Mouse (Mus musculus) cerebellum, adult 8-10 months (tissue): ENCODE results near the gene Rbm28.

ENCODE experiments used
- DNase-seq: peaks from one replicate; pipeline ENCODE4 v3.0.0; 2022

The Rbm28 gene

GRCm38 (mm10) chr6:29143608-29144007 is 21.2 kb downstream of the Rbm28 start:
- DNase-seq: peak; percentile 62

- DNase-seq: no peak
These were observed 27.4 kb downstream of the Rbm28 start for GRCm38 (mm10) chr6:29137441-29137840.

- no peak for DNase-seq
These were observed 31.7 kb downstream of the Rbm28 start for GRCm38 (mm10) chr6:29133100-29133499.

GRCm38 (mm10) chr6:29126878-29127426 is 37.9 kb downstream of the Rbm28 start:
- no peak for DNase-seq

GRCm38 (mm10) chr6:29119990-29120389 is 44.8 kb downstream of the Rbm28 start:
- peak; percentile 5 for DNase-seq

- DNase-seq: no peak
These were observed 45.8 kb downstream of the Rbm28 start for GRCm38 (mm10) chr6:29118963-29119362.

- no peak for DNase-seq
These were observed 46.6 kb downstream of the Rbm28 start for GRCm38 (mm10) chr6:29118231-29118630.

- no peak for DNase-seq
These were observed 47.2 kb downstream of the Rbm28 start for GRCm38 (mm10) chr6:29117417-29118104.

GRCm38 (mm10) chr6:29115756-29116155 is 49.0 kb downstream of the Rbm28 start:
- DNase-seq: no peak

GRCm38 (mm10) chr6:29111501-29111900 is 53.3 kb downstream of the Rbm28 start:
- DNase-seq: no peak

- no peak for DNase-seq
These were observed 56.4 kb downstream of the Rbm28 start for GRCm38 (mm10) chr6:29108376-29108775.

GRCm38 (mm10) chr6:29101248-29101864 is 63.5 kb downstream of the Rbm28 start:
- DNase-seq: no peak

- no peak for DNase-seq
These were observed 64.4 kb downstream of the Rbm28 start for GRCm38 (mm10) chr6:29100423-29100822.

GRCm38 (mm10) chr6:29099536-29100170 is 65.2 kb downstream of the Rbm28 start:
- no peak for DNase-seq

GRCm38 (mm10) chr6:29092904-29093303 is 71.9 kb downstream of the Rbm28 start:
- DNase-seq: no peak

GRCm38 (mm10) chr6:29092234-29092633 is 72.6 kb downstream of the Rbm28 start:
- DNase-seq: no peak

- no peak for DNase-seq
These were observed 76.7 kb downstream of the Rbm28 start for GRCm38 (mm10) chr6:29087921-29088709.

GRCm38 (mm10) chr6:29084401-29084800 is 80.4 kb downstream of the Rbm28 start:
- DNase-seq: no peak

- DNase-seq: no peak
These were observed 81.9 kb downstream of the Rbm28 start for GRCm38 (mm10) chr6:29082776-29083354.

GRCm38 (mm10) chr6:29081826-29082363 is 82.9 kb downstream of the Rbm28 start:
- DNase-seq: no peak

GRCm38 (mm10) chr6:29079291-29079690 is 85.5 kb downstream of the Rbm28 start:
- DNase-seq: no peak

GRCm38 (mm10) chr6:29074133-29074469 is 90.7 kb downstream of the Rbm28 start:
- no peak for DNase-seq
